Mouse (Mus musculus): ENCODE results near the gene Itprip. TPM values are rescaled to one million over a fixed set of nuclear protein-coding genes. Genes with fewer than 3 reads are reported as not detected.
A peak's percentile ranks its signal among the peaks of the same experiment; 100 is the strongest.
"Not testable (repeated sequence)": the region's sequence is repeated elsewhere in the genome, so short reads cannot be mapped to it uniquely, and the experiment has no call there.

Gene Itprip
- total RNA-seq, 2 experiments from 2014 or later: 7.2 to 19.0 TPM

- no peak for ATAC-seq (replicated peaks; ENCODE audit: low FRiP score, poor library complexity, severe bottlenecking)
These were observed 60.8 kb downstream of the Itprip start for GRCm38 (mm10) chr19:47857957-47858942.

- ATAC-seq (replicated peaks; ENCODE audit: low FRiP score, poor library complexity, severe bottlenecking): peak; percentile 90
These were observed 64.0 kb downstream of the Itprip start, which contains the start of gene Gsto1 for GRCm38 (mm10) chr19:47854796-47855783. Gene Gsto1 (plus strand): TSS chr19:47854970.

- ATAC-seq (replicated peaks; ENCODE audit: low FRiP score, poor library complexity, severe bottlenecking): peak; percentile 22; the same call in 1 of the 2 replicates
These were observed 64.9 kb downstream of the Itprip start for GRCm38 (mm10) chr19:47853951-47854795.

GRCm38 (mm10) chr19:47853053-47853452 is 66.0 kb downstream of the Itprip start:
- no peak for ATAC-seq (replicated peaks; ENCODE audit: low FRiP score, poor library complexity, severe bottlenecking)

GRCm38 (mm10) chr19:47852131-47852530 is 67.0 kb downstream of the Itprip start:
- ATAC-seq (replicated peaks; ENCODE audit: low FRiP score, poor library complexity, severe bottlenecking): not testable (repeated sequence)

- no peak for ATAC-seq (replicated peaks; ENCODE audit: low FRiP score, poor library complexity, severe bottlenecking)
These were observed 69.4 kb downstream of the Itprip start for GRCm38 (mm10) chr19:47849735-47850134.

Other genes with a start within 250 kb of the Itprip start
- not detected in 2 replicates for gene Col17a1, start 227.2 kb downstream of the Itprip start, total RNA-seq (2015; ENCODE audit: low replicate concordance)
- gene Col17a1, start 227.2 kb downstream of the Itprip start, total RNA-seq (2017; ENCODE audit: low replicate concordance): not detected in 2 replicates
- gene Sfr1, start 187.6 kb downstream of the Itprip start, total RNA-seq (2015; ENCODE audit: low replicate concordance): 25.2 and 26.8 TPM in 2 replicates
- gene Sfr1, start 187.6 kb downstream of the Itprip start, total RNA-seq (2017; ENCODE audit: low replicate concordance): 23.4 and 31.6 TPM in 2 replicates
- 63.7 and 66.9 TPM in 2 replicates for gene Gsto1, start 64.3 kb downstream of the Itprip start, total RNA-seq (2015; ENCODE audit: low replicate concordance)
- gene Gsto1, start 64.3 kb downstream of the Itprip start, total RNA-seq (2017; ENCODE audit: low replicate concordance): 18.0 and 37.7 TPM in 2 replicates
- not detected in 2 replicates for gene Gsto2, start 53.8 kb downstream of the Itprip start, total RNA-seq (2015; ENCODE audit: low replicate concordance)
- gene Gsto2, start 53.8 kb downstream of the Itprip start, total RNA-seq (2017; ENCODE audit: low replicate concordance): not detected in 2 replicates
- gene Cfap43, start within 50 bp of the Itprip start, total RNA-seq (2015; ENCODE audit: low replicate concordance): not detected in 2 replicates
- not detected in 2 replicates for gene Cfap43, start within 50 bp of the Itprip start, total RNA-seq (2017; ENCODE audit: low replicate concordance)
- gene Cfap58, start 18.4 kb upstream of the Itprip start, total RNA-seq (2015; ENCODE audit: low replicate concordance): not detected in 2 replicates
- not detected in 2 replicates for gene Cfap58, start 18.4 kb upstream of the Itprip start, total RNA-seq (2017; ENCODE audit: low replicate concordance)